Mouse (Mus musculus): ENCODE results near the gene C3ar1. TPM values are rescaled to one million over a fixed set of nuclear protein-coding genes. Genes with fewer than 3 reads are reported as not detected.

The C3ar1 gene
- polyA plus RNA-seq, 1 experiment from 2014 or later, result 2.1 TPM

GRCm38 (mm10) chr6:122824086-122824485 is 31.9 kb downstream of the C3ar1 start:
- H3K9ac ChIP-seq, result no peak overlapping the region
- peaks cover 33% of the 10 kb centered on the region for H3K4me1 ChIP-seq
- no peaks in the 10 kb centered on the region for H3K36me3 ChIP-seq
- H3K27me3 ChIP-seq (replicated peaks), result 0 out of 2 replicates have a peak, but pooled peaks cover 2% of the 10 kb centered on the region
- H3K4me3 ChIP-seq, result no peak overlapping the region
- no peak overlapping the region for H3K27ac ChIP-seq
- 76% methylated on average over 10 of the region's 10 CpGs for WGBS
- ATAC-seq (ENCODE audit: low FRiP score, low read depth), result no peak
- H3K9me3 ChIP-seq, result no peaks in the 10 kb centered on the region
- H3K4me2 ChIP-seq (replicated peaks), result no peak overlapping the region

- ATAC-seq (ENCODE audit: low FRiP score, low read depth), result no peak
- no peak overlapping the region for H3K27ac ChIP-seq
- no peaks in the 10 kb centered on the region for H3K36me3 ChIP-seq
- H3K27me3 ChIP-seq (replicated peaks), result 0 out of 2 replicates have a peak, but pooled peaks cover 2% of the 10 kb centered on the region
- no peaks in the 10 kb centered on the region for H3K9me3 ChIP-seq
- no peak overlapping the region for H3K9ac ChIP-seq
- H3K4me2 ChIP-seq (replicated peaks), result peak overlapping the region; percentile 91
- H3K4me3 ChIP-seq, result no peak overlapping the region
- 81% methylated on average over 9 of the region's 9 CpGs for WGBS
- H3K4me1 ChIP-seq, result peaks cover 33% of the 10 kb centered on the region
These were observed 34.1 kb downstream of the C3ar1 start for GRCm38 (mm10) chr6:122821822-122822221.

- Histone ChIP-seq H3K9me3 (no peaks in the 10 kb centered on the region), H3K27me3 (replicated peaks) (0 out of 2 replicates have a peak, but pooled peaks cover 2% of the 10 kb centered on the region), H3K9ac (peak overlapping the region; percentile 93; the same call in 1 of the 2 replicates), H3K4me1 (peaks cover 26% of the 10 kb centered on the region), H3K4me3 (peak overlapping the region; percentile 84), H3K27ac (no peak overlapping the region), H3K4me2 (replicated peaks) (peak overlapping the region; percentile 91), H3K36me3 (no peaks in the 10 kb centered on the region)
- 24% methylated on average over 15 of the region's 15 CpGs for WGBS
- peak; percentile 49 for ATAC-seq (ENCODE audit: low FRiP score, low read depth)
These were observed 34.9 kb downstream of the C3ar1 start for GRCm38 (mm10) chr6:122820799-122821650.

GRCm38 (mm10) chr6:122820071-122820798 is 35.7 kb downstream of the C3ar1 start:
- Histone ChIP-seq H3K36me3 (no peaks in the 10 kb centered on the region), H3K9me3 (no peaks in the 10 kb centered on the region), H3K27me3 (replicated peaks) (0 out of 2 replicates have a peak, but pooled peaks cover 2% of the 10 kb centered on the region), H3K9ac (peak overlapping the region; percentile 93), H3K4me2 (replicated peaks) (peak overlapping the region; percentile 91), H3K4me3 (peak overlapping the region; percentile 84), H3K4me1 (peaks cover 21% of the 10 kb centered on the region), H3K27ac (peak overlapping the region; percentile 15; the same call in 1 of the 2 replicates)
- WGBS, result under 1% methylated on average over 38 of the region's 38 CpGs
- ATAC-seq (ENCODE audit: low FRiP score, low read depth), result peak; percentile 73

DNA sequence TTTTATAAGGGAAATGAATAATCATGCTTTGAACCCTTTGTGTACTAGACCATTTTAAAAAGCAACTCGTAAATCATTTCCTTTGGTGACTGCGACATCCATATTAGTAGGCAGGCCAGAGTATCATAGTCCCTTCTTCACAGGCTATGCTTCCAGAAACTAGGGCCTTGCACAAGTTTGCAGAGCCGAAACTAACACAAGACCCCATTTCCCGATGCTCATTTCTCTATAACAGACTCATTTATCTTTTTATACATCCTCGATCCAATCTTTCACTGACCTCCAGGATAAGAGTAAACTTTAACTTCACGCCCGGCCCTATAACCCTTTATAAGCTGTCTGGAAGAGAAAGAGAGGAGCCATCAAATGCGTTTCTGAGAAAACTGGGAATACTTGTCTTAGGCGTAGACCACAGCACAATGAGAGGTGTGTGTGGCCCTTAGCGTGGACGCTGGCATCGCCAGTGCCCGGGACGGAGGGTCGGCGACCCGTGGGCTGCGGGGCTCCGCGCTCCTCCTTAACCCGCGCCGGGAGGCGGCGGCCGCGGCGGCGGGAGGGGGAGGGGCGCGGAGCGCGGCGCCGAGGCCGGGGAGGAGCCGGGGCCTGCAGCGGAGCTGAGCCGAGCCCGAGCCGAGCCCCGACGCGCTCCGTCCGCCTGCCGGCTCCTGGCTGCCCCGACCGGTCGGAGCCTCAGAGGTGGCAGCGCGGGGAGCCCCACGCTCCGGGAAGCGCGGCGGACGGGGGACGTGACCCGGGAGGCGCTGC is 36.5 kb downstream of the C3ar1 start, which contains the start of gene Foxj2:
Gene Foxj2, plus strand, starts transcription at position 609 of the 765 bp plus-strand sequence.
- WGBS, result 2% methylated on average over 61 of the region's 61 CpGs
- no peaks in the 10 kb centered on the region for H3K36me3 ChIP-seq
- 0 out of 2 replicates have a peak, but pooled peaks cover 2% of the 10 kb centered on the region for H3K27me3 ChIP-seq (replicated peaks)
- peak within 1 kb of the TSS; percentile 93 for H3K9ac ChIP-seq
- peak; percentile 84 for ATAC-seq (ENCODE audit: low FRiP score, low read depth)
- H3K9me3 ChIP-seq, result no peaks in the 10 kb centered on the region
- peak within 1 kb of the TSS; percentile 15; the same call in 1 of the 2 replicates for H3K27ac ChIP-seq
- peak within 1 kb of the TSS; percentile 84 for H3K4me3 ChIP-seq
- H3K4me2 ChIP-seq (replicated peaks), result peak within 1 kb of the TSS; percentile 91
- peaks cover 21% of the 10 kb centered on the region for H3K4me1 ChIP-seq

DNA sequence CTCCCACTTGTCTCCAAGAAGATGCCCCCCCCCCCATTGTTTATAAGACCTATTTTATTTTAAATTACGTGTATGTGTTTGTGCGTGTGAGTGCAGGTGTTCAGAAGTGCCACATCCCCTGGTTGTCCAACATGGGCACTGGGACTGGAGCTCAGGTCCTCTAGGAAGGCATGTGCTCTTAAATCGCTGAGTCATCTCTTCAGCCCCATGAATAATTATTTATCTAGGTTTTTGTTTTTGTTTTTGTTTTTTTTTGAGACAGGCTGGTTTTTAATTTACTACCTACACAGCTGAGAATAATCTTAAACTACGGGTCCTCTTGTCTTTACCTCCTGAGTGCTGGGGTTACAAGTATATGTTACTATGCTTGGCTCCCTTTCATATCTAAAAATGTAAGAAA is 42.3 kb downstream of the C3ar1 start:
- 90% methylated on average over 4 of the region's 4 CpGs for WGBS
- ATAC-seq (ENCODE audit: low FRiP score, low read depth), result no peak
- no peaks in the 10 kb centered on the region for H3K4me1 ChIP-seq
- no peak overlapping the region for H3K27ac ChIP-seq
- no peaks in the 10 kb centered on the region for H3K9me3 ChIP-seq
- H3K36me3 ChIP-seq, result no peaks in the 10 kb centered on the region
- H3K9ac ChIP-seq, result no peak overlapping the region
- H3K4me3 ChIP-seq, result no peak overlapping the region
- H3K4me2 ChIP-seq (replicated peaks), result no peak overlapping the region
- no peaks in the 10 kb centered on the region for H3K27me3 ChIP-seq (replicated peaks)

GRCm38 (mm10) chr6:122812716-122813115 is 43.2 kb downstream of the C3ar1 start:
- no peak for ATAC-seq (ENCODE audit: low FRiP score, low read depth)
- no peaks in the 10 kb centered on the region for H3K27me3 ChIP-seq (replicated peaks)

GRCm38 (mm10) chr6:122811771-122812600 is 44.0 kb downstream of the C3ar1 start:
- Histone ChIP-seq H3K36me3 (no peaks in the 10 kb centered on the region), H3K4me3 (peak overlapping the region; percentile 70), H3K9me3 (no peaks in the 10 kb centered on the region), H3K4me2 (replicated peaks) (peak overlapping the region; percentile 63), H3K27me3 (replicated peaks) (no peaks in the 10 kb centered on the region), H3K4me1 (no peaks in the 10 kb centered on the region), H3K9ac (0 out of 2 replicates have a peak overlapping the region, but pooled peaks have one; percentile 90), H3K27ac (peak overlapping the region; percentile 65; the same call in 1 of the 2 replicates)
- 0 out of 2 replicates have a peak, but pooled peaks have one; percentile 25 for ATAC-seq (ENCODE audit: low FRiP score, low read depth)
- 29% methylated on average over 16 of the region's 16 CpGs for WGBS

More at GRCm38 (mm10) chr6:122812716-122813115, 43.2 kb downstream of the C3ar1 start:
- no peak overlapping the region for H3K27ac ChIP-seq
- H3K9me3 ChIP-seq, result no peaks in the 10 kb centered on the region
- H3K4me1 ChIP-seq, result no peaks in the 10 kb centered on the region
- no peak overlapping the region for H3K4me3 ChIP-seq
- no peak overlapping the region for H3K9ac ChIP-seq
- H3K36me3 ChIP-seq, result no peaks in the 10 kb centered on the region
- WGBS, result 92% methylated on average over 4 of the region's 4 CpGs
- no peak overlapping the region for H3K4me2 ChIP-seq (replicated peaks)

DNA sequence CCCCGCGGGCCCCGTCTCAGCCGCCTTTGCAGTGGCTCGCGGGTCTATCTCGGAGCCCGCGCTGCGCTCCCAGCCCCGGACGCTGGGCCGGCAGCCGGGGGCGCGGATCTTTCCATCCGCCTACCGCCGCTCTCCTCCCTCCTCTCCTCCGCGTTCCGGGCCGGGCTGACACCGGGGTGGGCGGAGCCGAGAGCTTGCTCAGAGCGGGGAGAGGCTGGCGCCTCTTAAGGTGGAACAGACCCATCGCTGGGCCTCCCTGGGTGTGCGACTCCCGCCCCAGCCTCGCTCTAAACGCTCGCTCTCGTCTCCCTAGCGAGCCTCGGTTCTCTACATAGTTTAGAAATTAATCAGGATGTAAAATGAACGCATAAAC is 44.7 kb downstream of the C3ar1 start:
- H3K4me3 ChIP-seq, result peak overlapping the region; percentile 70
- peak overlapping the region; percentile 90 for H3K9ac ChIP-seq
- peak overlapping the region; percentile 63 for H3K4me2 ChIP-seq (replicated peaks)
- peak overlapping the region; percentile 97 for H3K27ac ChIP-seq
- no peaks in the 10 kb centered on the region for H3K9me3 ChIP-seq
- no peaks in the 10 kb centered on the region for H3K27me3 ChIP-seq (replicated peaks)
- H3K4me1 ChIP-seq, result no peaks in the 10 kb centered on the region
- H3K36me3 ChIP-seq, result no peaks in the 10 kb centered on the region
- under 1% methylated on average over 38 of the region's 38 CpGs for WGBS
- peak; percentile 95 for ATAC-seq (ENCODE audit: low FRiP score, low read depth)

DNA sequence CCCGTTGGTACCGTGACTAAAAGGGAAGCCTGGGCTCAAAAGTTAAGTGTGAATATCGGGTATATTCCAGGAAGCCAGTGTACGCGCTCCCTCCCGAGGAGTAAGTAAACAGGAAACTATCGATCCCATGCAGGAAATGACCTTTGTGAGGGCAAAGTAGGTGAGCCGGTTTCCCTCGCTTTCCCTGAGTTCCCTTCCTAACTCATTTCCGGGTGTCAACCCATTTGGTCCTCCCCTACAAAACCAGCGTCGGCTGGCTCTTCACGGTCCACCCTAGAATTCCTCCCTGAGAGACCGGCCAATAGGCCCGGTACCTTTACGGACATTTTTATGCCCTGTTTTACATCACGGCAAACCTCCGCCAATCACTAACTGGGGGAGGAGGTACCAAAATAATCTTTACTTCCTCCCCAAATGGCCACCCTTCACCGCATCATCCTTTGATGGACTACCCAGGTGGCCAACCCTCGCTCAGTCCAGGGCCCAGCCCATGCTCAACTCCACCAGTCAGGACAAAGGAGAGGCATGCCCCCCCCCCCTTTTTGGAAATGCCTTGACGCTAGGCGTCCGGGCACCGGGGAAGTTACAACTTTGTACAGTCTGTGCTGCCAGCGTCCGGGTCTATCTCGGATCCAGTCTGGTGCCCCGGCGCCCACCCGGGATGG is 45.2 kb downstream of the C3ar1 start:
- Histone ChIP-seq H3K9me3 (no peaks in the 10 kb centered on the region), H3K4me1 (no peaks in the 10 kb centered on the region), H3K27ac (peak overlapping the region; percentile 97), H3K36me3 (no peaks in the 10 kb centered on the region), H3K4me3 (peak overlapping the region; percentile 70), H3K27me3 (replicated peaks) (no peaks in the 10 kb centered on the region), H3K9ac (peak overlapping the region; percentile 90), H3K4me2 (replicated peaks) (peak overlapping the region; percentile 63)
- ATAC-seq (ENCODE audit: low FRiP score, low read depth), result peak; percentile 100
- WGBS, result under 1% methylated on average over 30 of the region's 30 CpGs

Measured in neural tube, embryonic 12.5 days (tissue).